Mouse (Mus musculus): ENCODE results near the gene D330020A13Rik. TPM values are rescaled to one million over a fixed set of nuclear protein-coding genes. Genes with fewer than 3 reads are reported as not detected.

The D330020A13Rik gene
- polyA plus RNA-seq, 1 experiment from 2014 or later = not detected

Other genes with a start within 250 kb of the D330020A13Rik start
- not detected in 2 replicates for gene Ninj2, start 201.0 kb upstream of the D330020A13Rik start, polyA plus RNA-seq (2014; fragmentation: Nextera tagmentation; extraction: Ambion mirVana)
- not detected in 2 replicates for gene B4galnt3, start 195 bp downstream of the D330020A13Rik start, polyA plus RNA-seq (2014; fragmentation: Nextera tagmentation; extraction: Ambion mirVana)
- gene Kdm5a, start 69.8 kb downstream of the D330020A13Rik start, polyA plus RNA-seq (2014; fragmentation: Nextera tagmentation; extraction: Ambion mirVana) = 53.8 and 58.6 TPM in 2 replicates
- 29.2 and 30.2 TPM in 2 replicates for gene Ccdc77, start 70.0 kb downstream of the D330020A13Rik start, polyA plus RNA-seq (2014; fragmentation: Nextera tagmentation; extraction: Ambion mirVana)
- gene Il17ra, start 168.9 kb downstream of the D330020A13Rik start, polyA plus RNA-seq (2014; fragmentation: Nextera tagmentation; extraction: Ambion mirVana) = 2.6 and 3.6 TPM in 2 replicates
- gene Tmem121b, start 199.4 kb downstream of the D330020A13Rik start, polyA plus RNA-seq (2014; fragmentation: Nextera tagmentation; extraction: Ambion mirVana) = 1.1 and 1.4 TPM in 2 replicates
- 15.2 and 18.2 TPM in 2 replicates for gene Hdhd5, start 237.0 kb downstream of the D330020A13Rik start, polyA plus RNA-seq (2014; fragmentation: Nextera tagmentation; extraction: Ambion mirVana)